Mouse (Mus musculus) left cerebral cortex, postnatal 25 days (tissue): ENCODE measurements around the gene Heatr9. TPM values are rescaled to one million over a fixed set of nuclear protein-coding genes. Genes with fewer than 3 reads are reported as not detected.
"Not testable (repeated sequence)": the region's sequence is repeated elsewhere in the genome, so short reads cannot be mapped to it uniquely, and the experiment has no call there.

ENCODE experiments used
- DNase-seq, 2 experiments: peaks; one replicate each; pipeline ENCODE4 v3.0.0; 2022; ENCODE audit warnings: low spot score in 2 of 2, mixed read lengths in 1 of 2
- intact Hi-C: fragments of 180-260 bp; cut with DNase I; formaldehyde crosslinking; loops from one replicate; pipeline ENCODE4 v1.15.1; 2025
- total RNA-seq, 2 experiments: library from RNA; stranded (reverse); gene quantifications; 2 replicates each; pipeline ENCODE4 v1.2.3; 2021

The Heatr9 gene
- not detected for total RNA-seq

- intact Hi-C loops, result no loop called here
- no peak for DNase-seq
Measured at GRCm38 (mm10) chr11:83522075-83522474, at the start of gene Heatr9. Gene Heatr9 (minus strand): TSS chr11:83522175.

GRCm38 (mm10) chr11:83570189-83570588 lies 48.2 kb upstream of the Heatr9 start:
- intact Hi-C loops, result no loop called here
- no peak for DNase-seq

- no peak for DNase-seq
- intact Hi-C loops, result no loop called here
Measured at GRCm38 (mm10) chr11:83569249-83569648, 47.3 kb upstream of the Heatr9 start.

DNA sequence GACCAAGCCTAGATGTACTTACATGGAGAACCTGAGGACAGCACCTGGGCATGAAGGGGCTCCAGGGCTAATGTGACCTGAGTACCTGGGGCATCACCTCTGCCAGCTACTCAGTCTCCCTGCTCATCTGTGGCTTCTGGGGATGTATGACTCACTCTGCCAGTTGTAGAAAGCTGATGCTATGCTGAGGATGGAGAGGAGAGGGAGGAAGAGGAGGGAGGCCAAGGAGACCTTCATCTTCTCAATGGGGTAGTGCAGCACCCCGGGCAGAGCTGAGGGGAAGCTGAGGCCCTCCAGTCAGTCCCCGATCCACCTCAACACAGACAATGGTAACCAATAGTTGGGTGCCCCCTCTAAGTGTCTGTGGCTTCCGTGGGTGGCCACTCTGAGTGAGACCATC lies 46.8 kb upstream of the Heatr9 start:
- intact Hi-C loops, result no loop called here
- DNase-seq, result no peak

DNA sequence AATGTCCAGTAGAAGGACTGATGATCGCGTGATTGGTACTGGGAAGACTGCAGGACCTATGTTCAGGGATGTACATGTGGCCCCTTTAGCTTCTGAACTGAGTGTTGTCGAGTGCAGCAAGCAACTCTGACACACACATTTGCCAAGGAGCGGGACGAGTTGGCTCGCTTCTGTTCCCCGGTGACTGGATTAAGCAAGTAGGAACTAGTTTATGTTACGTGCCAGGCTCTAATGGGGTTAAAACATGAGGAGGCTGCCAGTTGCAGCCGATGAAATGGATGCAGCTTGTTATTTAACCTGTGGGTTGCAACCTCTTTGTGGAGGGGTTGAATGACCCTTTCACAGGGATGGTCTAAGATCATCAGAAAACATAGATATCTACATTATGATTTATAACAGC lies 46.1 kb upstream of the Heatr9 start:
- DNase-seq, result no peak
- intact Hi-C loops, result no loop called here

GRCm38 (mm10) chr11:83567311-83567710 lies 45.3 kb upstream of the Heatr9 start:
- DNase-seq, result no peak
- intact Hi-C loops, result no loop called here

GRCm38 (mm10) chr11:83566617-83567016 lies 44.6 kb upstream of the Heatr9 start:
- no peak for DNase-seq

GRCm38 (mm10) chr11:83563754-83564153 lies 41.8 kb upstream of the Heatr9 start:
- DNase-seq, result peak; percentile 10 to 72
- intact Hi-C loops, result no loop called here

More at GRCm38 (mm10) chr11:83566617-83567016, 44.6 kb upstream of the Heatr9 start:
- intact Hi-C loops, result no loop called here

- no peak for DNase-seq
- intact Hi-C loops, result no loop called here
Measured at GRCm38 (mm10) chr11:83562311-83562887, 40.4 kb upstream of the Heatr9 start.

DNA sequence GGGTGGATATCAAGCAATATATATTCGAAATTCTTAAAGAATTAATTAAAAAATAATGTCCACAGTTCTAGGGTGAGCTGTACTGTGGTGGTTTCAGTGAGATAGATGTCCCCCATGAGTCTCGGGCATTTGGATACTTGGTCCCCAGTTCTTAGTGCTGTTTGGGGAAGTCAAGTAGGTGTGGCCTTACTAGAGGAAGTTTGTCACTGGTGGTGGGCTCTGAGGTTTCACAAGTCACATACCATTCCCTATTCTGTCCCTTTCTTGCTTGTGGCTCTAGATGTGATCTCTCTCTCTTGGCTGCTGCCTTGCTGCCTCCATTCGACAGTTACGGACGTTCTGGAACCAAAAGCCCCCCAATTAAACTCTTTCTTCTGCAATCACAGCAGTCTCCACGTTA lies 38.4 kb upstream of the Heatr9 start:
- no peak for DNase-seq
- intact Hi-C loops, result no loop called here

DNA sequence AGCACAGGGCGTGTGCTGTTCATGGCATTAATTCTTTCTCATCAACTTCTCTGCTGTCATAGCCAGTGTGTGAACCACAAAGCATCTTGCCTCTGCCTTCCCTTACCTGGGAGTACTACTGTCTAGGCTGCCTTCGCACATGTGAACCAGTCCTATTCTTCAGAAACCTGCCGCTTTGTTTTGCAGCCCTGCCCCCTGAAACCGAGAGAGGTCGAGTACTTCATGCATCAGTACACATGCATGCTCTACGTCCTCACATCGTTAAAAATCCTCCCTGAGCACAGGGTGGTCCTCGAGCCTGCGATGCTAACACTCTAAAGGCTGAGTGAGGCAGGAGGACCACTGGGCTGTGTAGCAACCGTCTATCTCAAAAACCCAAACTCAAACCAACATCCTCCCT lies 35.1 kb upstream of the Heatr9 start:
- DNase-seq, result no peak
- intact Hi-C loops, result loop anchor here (2.0 kb wide), 1 partner anchor 78 kb away; no protein-coding TSS in a partner anchor

DNA sequence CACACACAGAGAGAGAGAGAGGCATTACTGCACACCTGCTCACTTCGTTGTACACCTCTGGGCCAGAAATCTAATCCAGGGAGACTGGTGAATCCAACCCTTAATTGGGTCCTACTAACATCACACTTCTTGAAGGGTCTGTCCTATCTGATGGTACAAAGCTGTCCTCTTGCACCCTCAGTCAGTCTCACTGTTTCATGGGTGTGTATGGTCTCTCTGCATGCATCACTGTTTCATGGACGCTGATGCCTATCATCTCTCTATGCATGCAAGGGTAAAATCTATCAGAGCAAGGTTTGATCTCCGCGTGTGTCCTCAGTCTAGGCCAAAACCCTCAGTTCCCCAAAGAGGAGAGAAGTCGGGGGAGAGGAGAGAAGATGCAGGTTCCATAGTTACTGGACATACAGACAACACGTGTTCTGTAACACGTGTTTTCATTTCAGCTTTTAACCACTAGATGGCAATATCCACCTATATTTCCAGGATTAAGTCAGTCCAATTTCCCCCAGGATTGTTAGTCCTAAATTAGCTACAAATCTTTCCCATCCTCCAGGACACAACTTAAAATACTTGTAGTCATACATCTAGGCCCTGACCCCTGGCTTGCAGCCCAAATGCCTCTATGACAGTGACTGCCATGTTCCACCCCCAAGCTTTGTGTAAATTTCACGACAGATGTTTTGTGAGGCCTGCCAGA lies 34.3 kb upstream of the Heatr9 start:
- peak; percentile 45 to 72 for DNase-seq
- intact Hi-C loops, result loop anchor here (1.0 to 2.0 kb wide), 2 partner anchors 79 to 183 kb away; no protein-coding TSS in a partner anchor

- intact Hi-C loops, result no loop called here
- no peak for DNase-seq
Measured at GRCm38 (mm10) chr11:83551668-83552067, 29.7 kb upstream of the Heatr9 start.

GRCm38 (mm10) chr11:83551037-83551436 lies 29.1 kb upstream of the Heatr9 start:
- intact Hi-C loops, DNase-seq: not testable (repeated sequence)

GRCm38 (mm10) chr11:83550186-83550632 lies 28.2 kb upstream of the Heatr9 start:
- intact Hi-C loops, result no loop called here
- DNase-seq, result no peak

DNA sequence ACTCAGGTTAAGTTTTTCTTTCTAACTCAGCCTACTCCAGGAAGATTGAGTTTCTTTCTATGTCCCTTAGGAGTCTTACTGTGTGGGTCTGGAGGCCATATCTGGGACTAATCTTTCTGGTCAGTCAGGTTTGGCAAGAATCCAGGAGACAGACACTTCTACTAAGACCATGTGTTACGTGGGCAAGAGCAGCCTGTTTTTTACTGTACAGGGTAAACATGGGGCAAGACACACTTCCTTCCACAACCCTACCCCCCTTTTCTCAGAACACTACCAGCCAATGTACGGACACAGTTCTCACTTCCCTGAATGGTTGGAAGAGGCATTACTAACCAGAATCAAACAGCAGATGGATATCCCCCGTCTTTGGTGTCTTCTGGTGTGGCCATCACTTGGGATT lies 22.2 kb upstream of the Heatr9 start:
- DNase-seq, result peak in 1 of 2 experiments; percentile 8
- intact Hi-C loops, result no loop called here

DNA sequence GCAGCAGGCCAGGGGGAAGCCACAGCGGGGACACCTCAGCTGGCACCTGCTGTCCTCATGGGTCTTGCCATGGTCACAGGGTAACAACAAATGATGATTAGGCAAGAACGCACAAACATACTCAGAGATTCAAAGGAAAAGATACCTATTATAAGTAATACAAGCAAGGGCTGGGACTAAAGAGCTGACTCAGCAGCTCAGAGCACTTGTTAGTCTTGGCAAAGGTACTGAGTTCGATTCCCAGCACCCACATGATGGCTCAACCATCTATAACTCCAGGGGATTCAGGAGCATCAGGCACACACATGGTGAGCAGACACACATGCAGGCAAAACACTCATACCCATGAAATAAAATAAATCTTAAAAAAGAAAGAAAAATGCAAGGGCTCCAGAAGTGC lies 19.4 kb upstream of the Heatr9 start:
- intact Hi-C loops, result no loop called here
- no peak for DNase-seq

- intact Hi-C loops, result no loop called here
- DNase-seq, result no peak
Measured at GRCm38 (mm10) chr11:83540931-83541330, 19.0 kb upstream of the Heatr9 start.

DNA sequence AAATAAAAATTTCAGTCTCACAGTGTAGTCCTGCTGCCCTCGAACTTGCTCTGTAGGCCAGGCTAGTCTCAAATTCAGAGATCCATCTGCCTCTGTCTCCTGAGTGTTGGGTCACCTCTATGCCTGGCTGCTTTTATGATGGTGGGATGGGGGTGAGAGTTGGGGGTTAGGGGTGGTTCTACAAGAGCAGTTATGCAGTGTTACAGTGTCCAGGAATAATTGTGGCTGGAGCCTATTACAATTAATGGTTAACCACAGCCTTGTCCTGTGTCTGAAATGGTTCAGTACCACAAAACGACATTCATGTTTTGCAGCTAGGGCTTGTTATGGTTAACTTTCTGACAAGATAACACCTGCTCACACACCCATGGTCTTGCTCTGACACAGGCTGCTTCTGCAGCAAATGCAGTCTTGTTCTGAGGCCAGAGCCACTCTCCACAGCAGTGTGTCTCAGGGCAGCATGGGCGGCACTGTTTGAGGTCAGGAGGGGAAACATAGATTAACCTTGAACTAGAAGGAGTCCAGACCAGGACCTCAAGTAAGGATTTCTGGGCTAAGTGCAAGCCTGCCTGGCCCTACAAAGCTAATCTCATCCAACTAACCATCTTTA lies 16.8 kb upstream of the Heatr9 start:
- intact Hi-C loops, result no loop called here
- no peak for DNase-seq

DNA sequence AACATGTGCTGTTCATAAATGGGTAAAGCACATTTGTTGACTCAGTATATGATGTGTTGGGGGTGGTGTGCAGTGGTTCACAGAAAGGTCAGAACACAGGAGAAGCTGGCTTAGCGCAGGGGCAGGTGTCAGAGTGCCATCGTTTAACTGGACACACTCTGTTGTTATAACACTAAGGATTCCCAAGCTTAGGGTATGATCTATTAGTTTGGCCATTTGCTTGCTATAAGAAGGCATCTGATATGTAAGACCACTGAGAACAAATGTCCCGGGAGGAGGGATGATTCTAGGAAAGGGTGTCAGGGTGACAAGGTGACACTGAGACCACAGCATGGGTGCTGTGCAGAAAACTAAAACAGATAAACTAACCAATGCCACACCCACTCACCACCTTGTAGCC lies 14.9 kb upstream of the Heatr9 start:
- intact Hi-C loops, result no loop called here
- no peak for DNase-seq
